13 mouse cellular contexts compared by ENCODE assay signal in genomic region chr7:113186041-113186800, GRCm38 (mm10). TPM values are rescaled to one million over a fixed set of nuclear protein-coding genes. Genes with fewer than 3 reads are reported as not detected.
DNase-seq lines count a peak whose midpoint lies in the region; ATAC-seq and TF ChIP-seq lines count a peak whose summit lies in the region.
"Had no signal": no experiment of that assay in that cellular context is flagged by ENCODE, and none has a peak within 500 bp of the region (broad histone marks: within the 10 kb centered on the region; RNA-seq: fewer than 3 reads in every experiment).

No protein-coding gene starts in this region.

- H3K27me3 ChIP-seq in intestine, embryonic 15.5 days (replicated peaks): no peaks in the 10 kb centered on the region
- no peaks in the 10 kb centered on the region for H3K27me3 ChIP-seq in intestine, embryonic 16.5 days (replicated peaks; ENCODE audit: control insufficient read depth, insufficient read depth, low read length)
- H3K27me3 ChIP-seq in embryonic facial prominence, embryonic 11.5 days (ENCODE audit: control insufficient read depth, insufficient read depth, low read length): no peaks in the 10 kb centered on the region
- no peaks in the 10 kb centered on the region for H3K27me3 ChIP-seq in hindbrain, postnatal 0 days (ENCODE audit: insufficient read depth, low read length)

- DNase-seq in ES-E14 (ENCODE audit: low read depth, low spot score): no peak
- DNase-seq in embryonic facial prominence, embryonic 11.5 days (ENCODE audit: low spot score): peak; percentile 26
- peak; percentile 25 to 40 for DNase-seq in kidney, postnatal 25 days
- no peak for DNase-seq in cerebellum, adult 11-12 months
- no peak for DNase-seq in hindbrain, postnatal 0 days (ENCODE audit: low spot score)
- no peak for DNase-seq in testis, postnatal 14 days (ENCODE audit: low spot score)
- DNase-seq: lung, embryonic 14.5 days; right cerebral cortex, postnatal 25 days; thymus, postnatal 25 days had no signal

- H3K27ac ChIP-seq in intestine, embryonic 15.5 days: no peak overlapping the region
- H3K27ac ChIP-seq in intestine, embryonic 16.5 days (ENCODE audit: low read length): no peak overlapping the region
- H3K27ac ChIP-seq in ES-E14 (ENCODE audit: insufficient read depth, low read depth, low read length, poor library complexity, severe bottlenecking): peak overlapping the region; percentile 8; the same call in 1 of the 2 replicates
- H3K27ac ChIP-seq in embryonic facial prominence, embryonic 11.5 days (replicated peaks; ENCODE audit: low read depth, low read length): no peak overlapping the region
- H3K27ac ChIP-seq in hindbrain, postnatal 0 days: no peak overlapping the region

- H3K4me1 ChIP-seq in intestine, embryonic 15.5 days (replicated peaks): no peaks in the 10 kb centered on the region
- peaks cover 4% of the 10 kb centered on the region; the same call in 1 of the 2 replicates for H3K4me1 ChIP-seq in intestine, embryonic 16.5 days (ENCODE audit: control insufficient read depth, insufficient read depth, low read length)
- H3K4me1 ChIP-seq in ES-E14 (ENCODE audit: control insufficient read depth in 2 of 2, insufficient read depth in 2 of 2, low read length in 2 of 2, poor library complexity in 1 of 2): peaks cover 15 to 30% of the 10 kb centered on the region in 2 experiments; a peak in 3 of 4 replicates
- no peaks in the 10 kb centered on the region for H3K4me1 ChIP-seq in embryonic facial prominence, embryonic 11.5 days (ENCODE audit: control insufficient read depth, insufficient read depth, low read length)
- H3K4me1 ChIP-seq in hindbrain, postnatal 0 days (ENCODE audit: insufficient read depth, low read length): no peaks in the 10 kb centered on the region

- no peak overlapping the region for H3K4me2 ChIP-seq in intestine, embryonic 15.5 days (replicated peaks)
- no peak overlapping the region for H3K4me2 ChIP-seq in intestine, embryonic 16.5 days (ENCODE audit: low read depth, low read length)
- no peak overlapping the region for H3K4me2 ChIP-seq in embryonic facial prominence, embryonic 11.5 days (ENCODE audit: low read depth, low read length)
- no peak overlapping the region for H3K4me2 ChIP-seq in hindbrain, postnatal 0 days (ENCODE audit: low read depth, low read length)
- H3K4me2 ChIP-seq: lung, embryonic 14.5 days had no signal

- no peaks in the 10 kb centered on the region for H3K9me3 ChIP-seq in intestine, embryonic 15.5 days
- no peaks in the 10 kb centered on the region for H3K9me3 ChIP-seq in intestine, embryonic 16.5 days (ENCODE audit: control insufficient read depth, low read length)
- H3K9me3 ChIP-seq in ES-E14 (ENCODE audit: control insufficient read depth, insufficient read depth, low read depth, low read length): no peaks in the 10 kb centered on the region
- no peaks in the 10 kb centered on the region for H3K9me3 ChIP-seq in embryonic facial prominence, embryonic 11.5 days (replicated peaks; ENCODE audit: control insufficient read depth, low read length)
- H3K9me3 ChIP-seq in hindbrain, postnatal 0 days (ENCODE audit: low read length): no peaks in the 10 kb centered on the region
- H3K9me3 ChIP-seq: G1E had no signal

- H3K9ac ChIP-seq in intestine, embryonic 15.5 days: no peak overlapping the region
- no peak overlapping the region for H3K9ac ChIP-seq in intestine, embryonic 16.5 days (ENCODE audit: low read depth, low read length)
- H3K9ac ChIP-seq in ES-E14 (ENCODE audit: insufficient read depth, low read depth, low read length, poor library complexity, severe bottlenecking): no peak overlapping the region
- no peak overlapping the region for H3K9ac ChIP-seq in embryonic facial prominence, embryonic 11.5 days (replicated peaks; ENCODE audit: low read length)
- H3K9ac ChIP-seq in hindbrain, postnatal 0 days (replicated peaks; ENCODE audit: low read length): no peak overlapping the region
- H3K9ac ChIP-seq: lung, embryonic 14.5 days had no signal

- H3K4me3 ChIP-seq in intestine, embryonic 15.5 days (replicated peaks): no peak overlapping the region
- H3K4me3 ChIP-seq in intestine, embryonic 16.5 days (ENCODE audit: low read length): no peak overlapping the region
- H3K4me3 ChIP-seq in ES-E14 (ENCODE audit: insufficient read depth in 1 of 2, low read depth in 1 of 2, low read length in 2 of 2, poor library complexity in 1 of 2, severe bottlenecking in 1 of 2): no peak overlapping the region
- no peak overlapping the region for H3K4me3 ChIP-seq in embryonic facial prominence, embryonic 11.5 days (ENCODE audit: low read depth, low read length)
- H3K4me3 ChIP-seq in hindbrain, postnatal 0 days (ENCODE audit: low read length): no peak overlapping the region

- in situ Hi-C loops in ES-E14 (cut with MboI; ENCODE audit: low sequenced_read_pairs in 2 of 2, unreplicated experiment in 2 of 2): no loop called here

- no peaks in the 10 kb centered on the region for H3K36me3 ChIP-seq in intestine, embryonic 15.5 days
- no peaks in the 10 kb centered on the region for H3K36me3 ChIP-seq in intestine, embryonic 16.5 days (ENCODE audit: control insufficient read depth, insufficient read depth, low read length)
- no peaks in the 10 kb centered on the region for H3K36me3 ChIP-seq in ES-E14 (ENCODE audit: control insufficient read depth, insufficient read depth, low read length, poor library complexity, severe bottlenecking)
- H3K36me3 ChIP-seq in embryonic facial prominence, embryonic 11.5 days (replicated peaks; ENCODE audit: control insufficient read depth, insufficient read depth, low read depth, low read length): no peaks in the 10 kb centered on the region
- H3K36me3 ChIP-seq in hindbrain, postnatal 0 days (ENCODE audit: insufficient read depth, low read length): no peaks in the 10 kb centered on the region
- H3K36me3 ChIP-seq: G1E had no signal

- TF ChIP-seq CTCF in hindbrain, postnatal 0 days (IDR thresholded peaks at IDR 0.05; ENCODE audit: low read depth): no peak

- 51% methylated on average over 10 of the region's 10 CpGs for WGBS in intestine, embryonic 15.5 days
- 48% methylated on average over 10 of the region's 10 CpGs for WGBS in intestine, embryonic 16.5 days
- WGBS in embryonic facial prominence, embryonic 11.5 days: 51% methylated on average over 10 of the region's 10 CpGs
- 67% methylated on average over 10 of the region's 10 CpGs for WGBS in hindbrain, postnatal 0 days

- peak; percentile 56; the same call in 1 of the 2 replicates for ATAC-seq in intestine, embryonic 15.5 days
- ATAC-seq in intestine, embryonic 16.5 days: no peak
- no peak for ATAC-seq in embryonic facial prominence, embryonic 11.5 days (replicated peaks; ENCODE audit: insufficient number of reproducible peaks, low FRiP score, low TSS enrichment, low read depth)
- ATAC-seq in hindbrain, postnatal 0 days: no peak
- ATAC-seq: inflammation-experienced regulatory T-cells, adult 6 months had no signal

TF ChIP-seq in ES-E14, 5 proteins besides CTCF, POLR2A, EP300 and RAD21:
- TF ChIP-seq ZNF384 (IDR thresholded peaks at IDR 0.05; ENCODE audit: low read depth, low read length): no peak

RNA-seq across cellular contexts. Expression of gene Arntl, which starts 21.0 kb away (rescaled TPM):
- polyA plus RNA-seq in intestine, embryonic 15.5 days (2015; fragmentation: Nextera tagmentation; extraction: Ambion mirVana): 8.4 and 8.5 TPM in 2 replicates
- polyA plus RNA-seq in intestine, embryonic 16.5 days (2015; fragmentation: Nextera tagmentation; extraction: Ambion mirVana): 8.6 and 8.9 TPM in 2 replicates
- total RNA-seq in ES-E14 (2012; rRNA removed): 7.2 and 10.0 TPM in 2 replicates
- polyA plus RNA-seq in embryonic facial prominence, embryonic 11.5 days (2014; fragmentation: Nextera tagmentation; extraction: Ambion mirVana): 8.3 and 9.3 TPM in 2 replicates
- 23.5 and 29.9 TPM in 2 replicates for total RNA-seq in hindbrain, postnatal 0 days (2014; rRNA removed)
- polyA plus RNA-seq in hindbrain, postnatal 0 days (2015; fragmentation: Nextera tagmentation; extraction: Ambion mirVana): 19.8 and 22.2 TPM in 2 replicates

Comparison
In these comparisons a context has a peak if more than half of its experiments do, and no peak if none do; other contexts are left out.
1. DNase-seq: peak in embryonic facial prominence, embryonic 11.5 days (single experiment) and kidney, postnatal 25 days (2 of 2); none in ES-E14 (single experiment), cerebellum, adult 11-12 months (single experiment), hindbrain, postnatal 0 days (single experiment) and testis, postnatal 14 days (single experiment).